Mouse (Mus musculus) bone marrow, adult 2 months (tissue): ENCODE data around the gene Ascc1. TPM values are rescaled to one million over a fixed set of nuclear protein-coding genes. Genes with fewer than 3 reads are reported as not detected.

ENCODE experiments used
- H3K27ac ChIP-seq: fragments of 200-500 bp; 2 replicates; pipeline ENCODE4 v1.5.1; 2012; ENCODE audit warnings: low read depth, mild to moderate bottlenecking, control low read depth, inconsistent platforms, low read length; ENCODE audit not compliant: control insufficient read depth, poor library complexity, insufficient read depth
- H3K4me1 ChIP-seq: fragments of 200-500 bp; 2 replicates; pipeline ENCODE4 v1.6.1; 2011; ENCODE audit warnings: low read length; ENCODE audit not compliant: control insufficient read depth, insufficient read depth
- H3K4me3 ChIP-seq: fragments of 200-500 bp; replicated peaks from 2 replicates; pipeline ENCODE3; 2011; ENCODE audit warnings: mild to moderate bottlenecking, low read depth, low read length, control low read depth; ENCODE audit not compliant: control insufficient read depth
- CTCF ChIP-seq: fragments of 200-500 bp; IDR thresholded peaks from 2 replicates; pipeline ENCODE4 v1.5.1; 2011; ENCODE audit warnings: low read length, control low read depth; ENCODE audit not compliant: control insufficient read depth, insufficient read depth
- POLR2A ChIP-seq: fragments of 200-500 bp; IDR thresholded peaks from 2 replicates; pipeline ENCODE4 v1.6.1; 2011; ENCODE audit warnings: low read depth, mild to moderate bottlenecking, control low read depth, low read length, borderline replicate concordance; ENCODE audit not compliant: control insufficient read depth
- WGBS: fragments of 180-500 bp; shearing (Covaris S2); methylation state at CpG from one replicate; pipeline ENCODE4 v1.1.7; 2018; 5-methylcytosine and 5-hydroxymethylcytosine counted together
- polyA plus RNA-seq: library from polyadenylated mRNA; stranded (reverse); fragments of >200 nt; gene quantifications from 2 replicates; pipeline ENCODE4 v1.2.4, GENCODE M21; 2011; ENCODE audit warnings: low replicate concordance; ENCODE audit not compliant: missing spikeins, insufficient read depth, insufficient read length

Ascc1 gene
- polyA plus RNA-seq, 1 experiment = 18.6 TPM

DNA sequence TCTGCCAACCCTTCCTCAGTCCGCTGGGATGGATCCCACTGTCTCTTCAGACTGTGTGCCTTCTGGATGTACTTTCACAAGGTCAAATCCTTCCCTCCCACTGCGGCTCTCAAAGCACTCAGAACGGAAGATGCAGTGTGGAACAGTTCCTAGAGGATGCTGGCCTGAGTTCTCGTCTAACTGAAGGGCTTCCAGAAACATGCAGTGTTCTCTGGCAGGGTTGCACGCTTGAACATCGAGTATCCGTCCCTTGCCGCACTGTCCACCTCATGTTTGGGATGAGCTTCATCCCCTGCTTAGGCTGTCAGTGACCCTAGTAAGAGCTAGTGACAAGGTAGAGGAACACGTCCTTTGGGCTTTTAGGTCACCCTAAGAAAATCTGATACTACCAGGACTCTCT lies 94.5 kb downstream of the Ascc1 start:
- H3K27ac ChIP-seq = no peak overlapping the region

DNA sequence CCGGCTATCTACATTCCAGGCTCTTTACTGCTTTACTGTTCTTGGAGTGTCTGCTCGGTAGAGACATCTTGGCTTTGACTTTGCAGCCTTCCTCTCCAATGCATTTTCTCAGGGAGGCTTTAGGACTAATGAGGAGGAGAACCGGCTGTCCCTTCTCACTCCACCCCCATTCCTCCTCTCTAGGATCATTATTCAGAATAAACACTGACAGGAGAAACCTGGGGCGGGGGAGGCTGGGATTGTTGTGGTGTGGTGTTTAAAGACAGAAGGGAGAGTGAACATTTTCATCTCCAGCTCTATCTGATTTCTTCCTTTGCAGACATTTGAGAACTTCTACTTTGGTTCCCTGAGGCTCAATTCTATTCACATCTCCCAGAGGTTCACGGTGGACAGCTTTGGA lies 95.2 kb downstream of the Ascc1 start:
- WGBS = 88% methylated on average over 5 of the region's 5 CpGs
- Histone ChIP-seq H3K4me3 (no peak overlapping the region), H3K27ac (no peak overlapping the region), H3K4me1 (no peaks in the 10 kb centered on the region)
- no peak for TF ChIP-seq POLR2A
- TF ChIP-seq CTCF = no peak

More for the DNA sequence above, 94.5 kb downstream of the Ascc1 start:
- H3K4me3 ChIP-seq = no peak overlapping the region
- H3K4me1 ChIP-seq = no peaks in the 10 kb centered on the region
- TF ChIP-seq CTCF (no peak), POLR2A (no peak)
- 88% methylated on average over 9 of the region's 9 CpGs for WGBS

DNA sequence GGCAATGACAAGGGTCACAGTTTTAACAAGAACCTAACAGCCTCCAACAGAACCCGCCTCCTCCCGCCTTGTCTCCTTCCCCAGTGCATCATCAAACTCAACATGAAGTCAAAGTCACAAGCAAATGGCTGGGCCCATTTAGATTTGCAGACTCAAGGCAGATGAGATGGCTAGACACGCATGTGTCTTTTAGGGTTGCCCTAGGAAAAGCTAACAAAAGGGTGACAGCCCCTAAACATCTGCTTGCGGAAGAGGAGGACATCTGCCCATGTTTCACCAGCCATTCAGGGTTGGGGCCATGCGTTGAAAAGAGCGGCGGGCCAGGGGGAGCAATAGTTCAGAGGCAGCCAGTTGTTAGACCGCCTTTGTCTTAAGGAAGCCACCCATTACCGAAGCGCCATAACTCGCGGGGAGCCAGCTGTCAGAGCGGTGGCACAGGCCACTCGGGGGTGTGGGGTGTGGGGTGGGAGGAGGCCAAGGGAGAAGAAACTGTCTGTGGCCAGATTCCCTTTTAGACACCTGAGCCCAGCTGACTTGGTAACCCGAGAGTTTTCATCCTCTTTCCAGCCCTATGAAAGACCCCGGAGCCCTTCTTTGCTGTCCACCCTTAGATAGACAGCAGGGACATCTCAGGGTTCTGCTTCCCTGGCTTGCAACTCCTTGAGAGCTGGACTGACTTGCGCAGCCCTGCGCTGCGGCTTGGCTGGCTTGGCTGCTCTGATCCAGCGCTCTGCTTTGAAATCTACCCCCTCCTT lies 103.0 kb downstream of the Ascc1 start:
- Histone ChIP-seq H3K4me3 (no peak overlapping the region), H3K4me1 (no peaks in the 10 kb centered on the region; the same call in 1 of the 2 replicates), H3K27ac (no peak overlapping the region)
- no peak for TF ChIP-seq POLR2A
- no peak for TF ChIP-seq CTCF
- WGBS = 46% methylated on average over 20 of the region's 20 CpGs

DNA sequence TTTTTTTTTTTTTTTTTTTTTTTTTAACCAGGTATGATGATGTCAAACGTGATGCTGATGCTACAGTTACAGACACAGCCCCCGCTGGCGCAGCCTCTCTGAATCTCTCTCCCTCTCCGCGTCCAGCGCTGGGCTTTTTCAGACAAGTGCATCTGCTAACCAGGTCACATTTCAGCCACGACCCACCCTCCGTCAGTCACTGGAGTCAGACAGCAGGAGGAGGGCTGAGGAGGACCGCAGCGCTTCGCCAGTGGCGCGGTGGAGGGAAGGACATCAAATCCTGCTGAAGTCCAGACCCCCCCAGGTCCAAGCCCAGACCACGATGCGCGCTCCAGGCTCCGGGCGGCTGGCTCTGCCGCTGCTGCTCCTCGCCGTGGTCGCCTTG lies 103.5 kb downstream of the Ascc1 start, which contains the start of gene Spock2:
Gene Spock2 (plus strand): TSS at position 74 of the 385 bp plus-strand sequence.
- WGBS = 5% methylated on average over 22 of the region's 22 CpGs

DNA sequence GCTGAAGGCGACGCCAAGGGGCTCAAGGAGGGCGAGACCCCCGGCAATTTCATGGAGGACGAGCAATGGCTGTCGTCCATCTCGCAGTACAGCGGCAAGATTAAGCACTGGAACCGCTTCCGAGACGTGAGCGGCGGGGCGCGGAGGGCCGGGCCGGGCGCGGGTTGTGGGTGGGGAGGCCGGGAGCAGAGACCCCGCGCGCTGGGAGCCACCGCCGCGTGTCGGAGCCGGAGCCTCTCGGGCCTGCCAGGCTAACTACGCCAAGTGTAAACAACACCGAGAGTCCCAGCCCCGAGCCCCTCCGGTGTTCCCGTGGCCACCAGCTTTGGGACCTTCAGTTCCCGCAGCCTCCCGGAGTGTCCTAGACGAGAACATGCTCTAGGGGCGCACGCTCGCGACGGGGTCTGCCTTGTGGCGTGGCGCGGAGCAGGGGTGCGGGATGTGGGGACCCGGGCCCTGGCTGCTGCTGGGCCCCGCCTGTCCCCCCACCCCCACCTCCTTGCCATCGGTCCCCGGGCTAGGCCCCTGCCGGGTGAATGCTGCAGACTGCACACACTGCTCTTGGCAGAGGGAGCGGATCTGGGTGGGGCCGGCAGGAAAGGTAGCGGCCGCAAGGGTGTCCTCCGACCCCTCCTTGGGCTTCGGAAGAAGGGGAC lies 104.1 kb downstream of the Ascc1 start:
- no peak for TF ChIP-seq POLR2A
- TF ChIP-seq CTCF = no peak
- under 1% methylated on average over 57 of the region's 57 CpGs for whole genome bisulfite sequencing
- no peak overlapping the region for H3K4me3 ChIP-seq
- H3K27ac ChIP-seq = no peak overlapping the region
- H3K4me1 ChIP-seq = no peaks in the 10 kb centered on the region; the same call in 1 of the 2 replicates

More for the DNA sequence above, 103.5 kb downstream of the Ascc1 start, which contains the start of gene Spock2:
- Histone ChIP-seq H3K27ac (no peak within 1 kb of the TSS), H3K4me1 (no peaks in the 10 kb centered on the region; the same call in 1 of the 2 replicates), H3K4me3 (no peak within 1 kb of the TSS)
- TF ChIP-seq POLR2A (no peak), CTCF (no peak)

DNA sequence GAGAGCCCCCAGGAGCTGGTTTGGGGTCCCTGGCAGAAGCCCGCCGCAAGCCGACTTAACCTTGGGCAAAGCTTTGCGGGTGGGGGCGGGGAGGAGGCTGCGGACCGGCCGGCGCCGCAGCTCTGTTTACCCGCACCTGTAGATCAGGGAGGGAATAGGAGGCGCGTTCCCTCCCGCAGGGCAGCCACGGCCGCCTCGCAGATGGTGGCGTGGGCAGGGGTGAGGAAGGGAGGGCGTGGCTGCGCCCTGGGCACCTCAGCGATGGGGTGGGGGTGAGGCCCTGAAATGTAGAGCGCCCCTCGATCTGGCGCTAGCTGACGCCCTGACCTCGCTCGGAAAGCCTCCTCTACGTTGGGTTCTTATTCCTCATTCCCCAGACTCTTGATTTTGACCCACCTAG lies 104.8 kb downstream of the Ascc1 start:
- no peak for TF ChIP-seq CTCF
- no peak for TF ChIP-seq POLR2A
- no peak overlapping the region for H3K27ac ChIP-seq
- WGBS = 2% methylated on average over 27 of the region's 28 CpGs
- no peaks in the 10 kb centered on the region; the same call in 1 of the 2 replicates for H3K4me1 ChIP-seq
- no peak overlapping the region for H3K4me3 ChIP-seq

DNA sequence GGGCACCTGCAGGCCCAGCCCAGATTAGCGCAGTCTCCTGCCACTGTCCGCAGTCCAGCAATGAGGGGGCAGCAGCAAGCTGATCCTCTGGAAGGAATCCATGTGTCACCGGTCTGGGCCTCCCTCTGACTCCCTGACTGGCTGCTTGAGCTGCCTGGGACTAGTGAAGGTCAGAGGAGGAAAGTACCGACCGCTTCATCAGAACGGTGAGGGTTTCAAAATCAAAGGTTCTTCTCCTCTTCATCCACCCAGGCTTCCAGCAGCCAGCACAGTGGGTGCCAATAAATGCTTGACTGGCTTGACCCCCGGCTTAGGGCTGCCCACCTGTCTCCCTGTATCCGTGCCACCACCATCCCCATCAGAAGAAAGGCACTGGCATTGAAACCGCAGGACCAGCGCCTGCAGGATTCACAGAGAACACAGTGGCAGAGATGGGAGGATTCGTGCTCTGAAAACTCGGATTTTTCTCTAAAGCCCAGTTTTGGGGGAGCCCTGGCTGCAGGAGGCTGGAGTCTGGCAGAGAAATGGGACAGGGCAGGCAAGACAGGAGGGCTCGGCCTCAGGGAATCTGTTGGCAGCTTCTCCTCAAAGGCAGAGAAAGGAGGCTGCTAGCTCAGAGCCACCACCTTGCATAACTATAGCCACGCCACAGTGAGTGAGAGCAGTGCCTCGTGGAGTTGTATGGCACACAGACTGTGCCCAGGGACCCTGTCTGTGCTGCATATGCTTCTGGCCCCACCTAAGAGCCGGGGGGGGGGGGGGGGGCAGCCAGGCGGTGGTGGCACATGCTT lies 105.9 kb downstream of the Ascc1 start:
- 75% methylated on average over 17 of the region's 17 CpGs for WGBS
- Histone ChIP-seq H3K4me3 (no peak overlapping the region), H3K27ac (no peak overlapping the region), H3K4me1 (no peaks in the 10 kb centered on the region; the same call in 1 of the 2 replicates)
- TF ChIP-seq POLR2A (no peak), CTCF (no peak)

DNA sequence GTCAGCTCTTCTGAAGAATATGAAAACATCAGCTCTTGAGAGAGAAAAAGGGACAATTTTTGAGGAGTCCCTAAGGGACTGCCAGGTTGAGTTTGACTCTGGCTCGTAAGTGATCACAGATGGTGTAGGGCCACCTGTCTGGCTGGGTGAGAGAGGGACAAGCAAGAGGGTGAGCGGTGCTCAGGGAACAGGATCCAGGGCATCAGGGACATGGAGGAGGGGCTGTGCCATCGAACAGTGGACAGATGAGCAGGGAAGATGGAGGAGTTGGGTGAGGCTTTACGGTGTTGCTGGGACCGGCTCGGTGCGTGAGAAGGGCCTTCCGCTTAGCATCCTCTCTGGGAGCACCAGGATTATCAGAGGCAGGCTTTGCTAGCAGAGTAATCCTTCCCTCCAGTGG lies 106.7 kb downstream of the Ascc1 start:
- H3K4me3 ChIP-seq = no peak overlapping the region
- H3K4me1 ChIP-seq = no peaks in the 10 kb centered on the region; the same call in 1 of the 2 replicates
- TF ChIP-seq CTCF = no peak
- TF ChIP-seq POLR2A = no peak
- 83% methylated on average over 8 of the region's 8 CpGs for WGBS
- H3K27ac ChIP-seq = no peak overlapping the region
